Mouse (Mus musculus): ENCODE results near the gene Ubac1. TPM values are rescaled to one million over a fixed set of nuclear protein-coding genes. Genes with fewer than 3 reads are reported as not detected.

The Ubac1 gene
- polyA plus RNA-seq, 1 experiment = 38.1 TPM

DNA sequence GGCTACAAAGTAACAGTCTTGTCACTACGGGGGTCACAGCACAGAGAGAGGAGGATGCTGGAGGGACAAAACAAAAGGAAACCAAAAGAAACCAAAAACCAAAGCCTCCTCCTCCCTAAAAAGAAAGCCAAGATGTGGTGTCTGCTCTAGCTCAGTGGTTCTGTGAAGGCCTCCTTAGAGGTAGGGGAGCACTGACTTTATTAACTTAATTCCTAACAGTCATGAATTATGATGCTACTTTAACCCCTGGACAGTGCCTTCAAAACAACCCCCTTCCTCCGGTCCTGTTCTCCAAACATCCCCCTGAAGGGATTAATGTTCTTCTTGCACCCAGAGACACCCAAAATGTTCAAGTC, 34.2 kb upstream of the Ubac1 start:
- TF ChIP-seq POLR2A (IDR thresholded peaks at IDR 0.05; ENCODE audit: borderline replicate concordance, extremely low read depth, low read depth, low read length) = no peak
- TF ChIP-seq CTCF (IDR thresholded peaks at IDR 0.05; ENCODE audit: insufficient read depth, low read length) = no peak
- Histone ChIP-seq H3K4me3 (replicated peaks; ENCODE audit: extremely low read depth, low read depth, low read length) (no peak overlapping the region), H3K4me1 (ENCODE audit: control insufficient read depth, insufficient read depth, low read length) (no peaks in the 10 kb centered on the region)
- no peak for DNase-seq
- 43% methylated on average over 2 of the region's 2 CpGs for WGBS

DNA sequence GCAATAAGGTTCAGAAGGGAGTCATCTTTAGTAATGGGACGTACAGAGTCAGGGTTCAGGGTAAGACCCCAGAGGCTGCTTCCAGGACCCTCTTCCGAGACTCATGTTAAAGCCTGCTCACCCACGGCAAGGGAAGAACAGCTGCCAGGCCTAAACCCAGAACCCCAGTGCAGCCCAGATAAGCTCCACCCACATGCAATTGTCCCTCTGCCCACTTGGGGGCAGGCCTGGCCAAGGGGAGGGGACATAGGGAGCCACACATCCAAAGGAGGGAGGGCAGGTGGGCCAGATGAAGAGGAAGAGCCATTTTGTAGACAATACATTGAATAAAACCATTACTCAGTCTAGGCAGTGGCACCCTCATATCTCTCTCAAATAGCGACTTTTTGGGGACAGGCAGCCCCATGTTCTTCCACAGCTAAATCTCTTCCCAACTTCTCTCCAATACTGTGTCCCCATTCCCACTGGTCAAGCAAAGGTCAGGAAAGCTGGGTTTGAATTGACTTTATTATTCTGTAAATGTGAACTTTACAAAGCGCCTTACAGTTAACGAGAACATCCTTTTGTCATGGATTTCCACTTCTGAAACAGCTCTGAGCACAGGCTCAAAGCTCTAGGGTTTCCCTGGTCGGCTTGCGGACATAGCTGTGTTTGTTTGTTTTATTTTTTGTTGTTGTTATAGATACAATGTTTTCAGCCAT, 33.6 kb upstream of the Ubac1 start:
- no peak overlapping the region for H3K4me3 ChIP-seq (replicated peaks; ENCODE audit: extremely low read depth, low read depth, low read length)
- no peak for TF ChIP-seq POLR2A (IDR thresholded peaks at IDR 0.05; ENCODE audit: borderline replicate concordance, extremely low read depth, low read depth, low read length)
- TF ChIP-seq CTCF (IDR thresholded peaks at IDR 0.05; ENCODE audit: insufficient read depth, low read length) = peak; percentile 85
- WGBS = 42% methylated on average over 8 of the region's 8 CpGs
- H3K4me1 ChIP-seq (ENCODE audit: control insufficient read depth, insufficient read depth, low read length) = no peaks in the 10 kb centered on the region
- DNase-seq = peak; percentile 61

DNA sequence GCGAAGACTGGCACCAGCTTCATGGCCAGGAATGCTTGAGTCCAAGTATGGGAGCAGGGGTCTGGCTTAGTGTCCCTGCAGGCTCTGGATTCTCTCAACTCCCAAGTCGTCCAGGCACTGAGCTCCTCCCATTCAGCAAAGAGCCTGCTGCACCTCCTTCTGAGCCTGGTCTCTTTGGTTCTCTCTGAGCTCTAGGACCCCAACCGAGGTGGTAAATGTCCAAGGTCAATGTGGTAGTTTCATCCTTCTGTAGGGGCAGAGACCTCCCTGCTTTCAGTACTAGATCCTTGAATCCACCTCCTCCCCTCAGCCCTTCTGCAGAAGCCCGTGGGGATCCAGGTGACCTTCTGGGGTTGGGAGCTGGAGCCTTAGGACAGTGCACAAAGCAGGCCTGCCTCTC, 31.3 kb upstream of the Ubac1 start:
- TF ChIP-seq POLR2A (IDR thresholded peaks at IDR 0.05; ENCODE audit: borderline replicate concordance, extremely low read depth, low read depth, low read length) (no peak), CTCF (IDR thresholded peaks at IDR 0.05; ENCODE audit: insufficient read depth, low read length) (no peak)
- WGBS = 35% methylated on average over 4 of the region's 4 CpGs
- Histone ChIP-seq H3K4me1 (ENCODE audit: control insufficient read depth, insufficient read depth, low read length) (no peaks in the 10 kb centered on the region), H3K4me3 (replicated peaks; ENCODE audit: extremely low read depth, low read depth, low read length) (no peak overlapping the region)
- no peak for DNase-seq

DNA sequence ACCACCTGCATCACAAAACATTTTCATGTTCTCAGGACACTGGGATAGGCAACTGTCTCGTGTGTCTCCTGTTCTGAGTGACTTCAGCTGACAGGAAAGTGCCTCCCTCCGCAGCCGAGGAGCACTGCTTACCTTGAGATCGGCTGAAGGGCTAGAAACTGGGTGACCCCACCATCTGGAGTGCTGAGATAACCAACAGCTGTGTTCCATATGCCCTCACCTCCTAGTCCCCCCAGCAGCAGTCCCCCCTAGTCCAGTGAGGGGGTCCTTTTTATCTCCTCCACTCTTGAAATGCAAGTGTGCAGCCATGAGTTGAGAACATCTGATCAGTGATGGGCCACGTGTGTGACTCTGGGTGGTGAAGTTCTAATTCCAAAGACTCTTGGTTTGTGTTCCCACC, 27.3 kb upstream of the Ubac1 start:
- H3K4me3 ChIP-seq (replicated peaks; ENCODE audit: extremely low read depth, low read depth, low read length) = no peak overlapping the region
- 43% methylated on average over 5 of the region's 5 CpGs for WGBS
- no peak for DNase-seq
- H3K4me1 ChIP-seq (ENCODE audit: control insufficient read depth, insufficient read depth, low read length) = no peaks in the 10 kb centered on the region
- TF ChIP-seq CTCF (IDR thresholded peaks at IDR 0.05; ENCODE audit: insufficient read depth, low read length) (no peak), POLR2A (IDR thresholded peaks at IDR 0.05; ENCODE audit: borderline replicate concordance, extremely low read depth, low read depth, low read length) (no peak)

DNA sequence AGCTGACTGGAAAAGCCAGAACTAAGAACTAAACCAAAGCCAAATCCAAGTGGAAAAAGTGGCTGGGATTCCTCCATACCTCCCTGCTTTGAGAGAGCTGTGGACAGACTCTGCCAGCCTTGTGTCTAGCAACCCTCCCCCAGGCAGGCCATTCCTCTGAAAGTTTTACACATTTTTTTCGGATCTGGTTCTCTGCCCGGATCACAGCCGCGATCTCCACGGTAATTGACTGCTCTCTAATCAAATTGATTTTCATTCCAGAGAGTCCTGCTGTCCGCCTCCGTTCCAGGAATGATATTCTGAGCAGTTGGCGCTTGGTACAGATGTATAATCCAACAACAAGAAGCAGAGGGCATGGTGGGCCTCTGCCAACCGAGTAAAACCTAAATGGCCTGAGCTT, 22.7 kb upstream of the Ubac1 start:
- H3K4me3 ChIP-seq (replicated peaks; ENCODE audit: extremely low read depth, low read depth, low read length) = no peak overlapping the region
- WGBS = 75% methylated on average over 9 of the region's 9 CpGs
- TF ChIP-seq CTCF (IDR thresholded peaks at IDR 0.05; ENCODE audit: insufficient read depth, low read length) (no peak), POLR2A (IDR thresholded peaks at IDR 0.05; ENCODE audit: borderline replicate concordance, extremely low read depth, low read depth, low read length) (no peak)
- no peaks in the 10 kb centered on the region for H3K4me1 ChIP-seq (ENCODE audit: control insufficient read depth, insufficient read depth, low read length)
- DNase-seq = no peak

DNA sequence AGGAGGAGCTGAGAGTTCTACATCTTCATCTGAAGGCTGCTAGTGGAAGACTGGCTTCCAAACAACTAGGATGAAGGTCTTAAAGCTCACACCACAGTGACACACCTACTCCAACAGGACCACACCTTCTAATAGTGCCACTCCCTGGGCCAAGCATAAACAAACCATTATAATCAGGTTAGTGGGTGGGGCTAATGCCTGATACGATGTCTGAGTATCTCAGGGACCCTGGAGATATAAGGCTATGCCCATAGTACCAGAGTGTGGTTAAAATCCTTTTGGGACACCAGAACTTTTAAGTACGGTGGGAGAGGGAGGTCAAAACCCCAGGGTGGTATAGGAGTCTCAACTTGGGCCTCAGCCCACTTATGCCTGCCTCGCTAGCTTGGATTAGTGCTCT, 21.1 kb upstream of the Ubac1 start:
- 83% methylated on average over 3 of the region's 3 CpGs for WGBS
- Histone ChIP-seq H3K4me3 (replicated peaks; ENCODE audit: extremely low read depth, low read depth, low read length) (no peak overlapping the region), H3K4me1 (ENCODE audit: control insufficient read depth, insufficient read depth, low read length) (no peaks in the 10 kb centered on the region)
- no peak for DNase-seq
- TF ChIP-seq CTCF (IDR thresholded peaks at IDR 0.05; ENCODE audit: insufficient read depth, low read length) (no peak), POLR2A (IDR thresholded peaks at IDR 0.05; ENCODE audit: borderline replicate concordance, extremely low read depth, low read depth, low read length) (no peak)

DNA sequence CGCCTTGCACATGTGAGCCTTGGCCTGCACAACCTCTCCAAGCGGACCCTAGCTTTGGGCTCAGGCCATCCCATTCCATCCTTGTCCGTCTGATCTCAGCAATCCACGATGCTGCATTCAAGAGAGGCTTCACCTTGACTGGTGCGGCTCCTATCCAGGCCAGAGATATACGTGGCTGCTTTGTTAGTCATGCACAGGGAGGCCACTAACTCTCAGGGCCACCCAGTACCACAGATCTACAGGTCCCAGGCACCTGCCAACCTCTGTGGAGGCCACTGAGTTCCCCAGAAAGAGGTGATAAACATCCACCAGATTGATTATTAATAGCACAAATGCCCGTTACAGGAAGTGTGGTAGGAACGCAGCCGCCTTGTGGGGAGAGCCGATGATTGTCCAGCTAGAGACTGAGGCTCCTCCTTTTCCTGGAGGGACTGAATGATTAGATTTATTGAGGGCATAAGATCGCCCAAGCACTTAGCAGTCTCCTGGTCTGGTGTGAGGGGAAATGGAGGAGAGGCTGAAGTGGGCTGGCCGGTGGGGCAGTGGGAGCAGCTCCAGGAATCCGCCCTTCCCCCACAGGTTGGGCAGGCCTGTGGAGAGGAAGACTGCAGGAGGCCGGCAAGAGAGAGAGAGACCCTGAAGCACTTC, 19.7 kb upstream of the Ubac1 start:
- no peak overlapping the region for H3K4me3 ChIP-seq (replicated peaks; ENCODE audit: extremely low read depth, low read depth, low read length)
- DNase-seq = no peak
- WGBS = 37% methylated on average over 14 of the region's 14 CpGs
- TF ChIP-seq POLR2A (IDR thresholded peaks at IDR 0.05; ENCODE audit: borderline replicate concordance, extremely low read depth, low read depth, low read length) (no peak), CTCF (IDR thresholded peaks at IDR 0.05; ENCODE audit: insufficient read depth, low read length) (no peak)
- H3K4me1 ChIP-seq (ENCODE audit: control insufficient read depth, insufficient read depth, low read length) = no peaks in the 10 kb centered on the region

DNA sequence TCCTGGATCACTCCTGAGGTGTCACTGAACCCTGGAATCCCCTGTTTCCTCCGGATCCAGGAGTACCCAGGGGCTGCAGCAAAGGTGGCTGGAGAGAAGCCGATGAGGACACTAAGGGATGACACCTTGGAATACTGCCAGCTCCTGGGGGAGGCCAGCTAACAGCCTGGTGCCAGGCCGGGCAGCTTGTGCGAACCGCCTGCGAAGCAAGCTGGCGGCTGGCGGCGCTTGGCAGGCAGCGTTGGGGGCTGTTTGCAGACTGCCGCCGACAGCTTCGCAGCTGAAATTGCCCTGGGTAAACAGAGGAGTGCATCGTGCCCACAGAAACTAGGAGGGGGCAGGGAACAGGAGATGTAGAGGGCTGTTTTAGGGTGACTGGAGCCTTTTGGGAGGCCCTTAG, 18.4 kb upstream of the Ubac1 start:
- DNase-seq = no peak
- Histone ChIP-seq H3K4me3 (replicated peaks; ENCODE audit: extremely low read depth, low read depth, low read length) (no peak overlapping the region), H3K4me1 (ENCODE audit: control insufficient read depth, insufficient read depth, low read length) (no peaks in the 10 kb centered on the region)
- 46% methylated on average over 14 of the region's 14 CpGs for WGBS
- no peak for TF ChIP-seq POLR2A (IDR thresholded peaks at IDR 0.05; ENCODE audit: borderline replicate concordance, extremely low read depth, low read depth, low read length)
- no peak for TF ChIP-seq CTCF (IDR thresholded peaks at IDR 0.05; ENCODE audit: insufficient read depth, low read length)

DNA sequence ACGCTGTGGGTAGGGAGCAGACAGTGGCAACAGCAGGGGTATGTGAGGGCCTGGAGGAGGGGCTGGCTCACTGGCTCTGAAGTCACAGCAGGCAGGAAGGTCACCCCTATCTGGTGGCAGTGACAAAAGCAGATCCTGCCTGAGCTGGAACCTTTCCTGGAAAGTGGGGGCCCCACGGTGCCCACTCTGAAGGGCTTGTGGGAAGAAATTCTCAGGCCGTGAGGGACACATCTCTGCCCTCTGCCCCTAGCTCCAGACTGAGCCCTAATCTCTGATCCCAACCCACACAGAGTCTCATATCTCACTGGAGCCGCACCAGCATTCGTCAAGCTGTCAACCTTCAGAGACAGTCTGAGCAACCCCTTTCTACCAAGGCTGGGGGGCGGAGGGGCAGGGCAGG, 15.8 kb upstream of the Ubac1 start:
- Histone ChIP-seq H3K4me3 (replicated peaks; ENCODE audit: extremely low read depth, low read depth, low read length) (no peak overlapping the region), H3K4me1 (ENCODE audit: control insufficient read depth, insufficient read depth, low read length) (no peaks in the 10 kb centered on the region)
- TF ChIP-seq POLR2A (IDR thresholded peaks at IDR 0.05; ENCODE audit: borderline replicate concordance, extremely low read depth, low read depth, low read length) (no peak), CTCF (IDR thresholded peaks at IDR 0.05; ENCODE audit: insufficient read depth, low read length) (no peak)
- WGBS = 45% methylated on average over 6 of the region's 6 CpGs
- no peak for DNase-seq
